Mouse (Mus musculus): ENCODE results near the gene Zw10. TPM values are rescaled to one million over a fixed set of nuclear protein-coding genes. Genes with fewer than 3 reads are reported as not detected.

Gene Zw10
- total RNA-seq, 2 experiments from 2014 or later = 14.3 to 17.5 TPM

DNA sequence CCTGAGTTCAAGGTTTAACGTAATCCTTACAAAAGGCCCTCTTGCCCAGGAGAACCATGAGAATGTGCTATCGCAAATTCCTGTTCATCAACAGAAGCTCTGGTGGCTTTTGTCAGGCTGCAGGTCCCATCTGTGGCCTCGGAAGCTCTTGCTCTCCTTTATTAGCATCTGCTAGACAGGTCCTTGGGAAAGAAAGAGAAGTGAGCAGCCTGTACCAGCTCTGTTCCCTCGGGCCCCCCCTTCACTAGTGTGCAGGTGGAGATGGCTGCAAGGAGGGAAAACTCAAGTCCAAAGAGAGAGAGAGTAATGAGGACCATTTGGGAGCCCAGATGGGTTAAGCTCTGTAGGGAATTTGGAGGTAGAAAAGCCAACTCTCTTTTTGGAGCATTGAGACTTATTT lies 64.3 kb downstream of the Zw10 start:
- no peak for DNase-seq (ENCODE audit: extremely low spot score in 1 of 2, low spot score in 2 of 2)
- intact Hi-C loops (cut with DNase I) = no loop called here

DNA sequence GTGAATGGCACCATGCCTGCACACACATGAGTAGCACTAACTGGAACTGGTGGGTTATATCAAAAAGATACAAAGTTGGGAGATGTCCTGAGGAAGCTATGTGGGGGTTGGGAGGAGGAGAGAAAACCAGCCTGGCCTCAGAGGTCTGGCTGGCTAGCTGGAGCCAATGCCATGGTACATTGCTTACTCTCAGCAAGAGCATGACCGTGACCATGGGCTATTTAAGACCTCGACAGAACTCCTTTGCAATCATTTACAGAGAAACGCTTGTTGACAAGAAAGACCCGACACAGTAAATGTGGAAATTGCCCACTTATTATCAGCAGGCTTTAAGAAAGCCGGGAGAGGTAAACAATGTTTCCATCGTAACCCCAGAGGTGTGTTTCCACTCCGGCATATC lies 70.3 kb downstream of the Zw10 start:
- no peak for DNase-seq (ENCODE audit: extremely low spot score in 1 of 2, low spot score in 2 of 2)
- intact Hi-C loops (cut with DNase I) = no loop called here

Other genes starting within 250 kb of the Zw10 start
- gene Zbtb16, start 219.4 kb upstream of the Zw10 start, total RNA-seq (2021) = 10 to 100 TPM; 32.2 to 47.0 TPM
- gene Htr3a, start 144.5 kb upstream of the Zw10 start, total RNA-seq (2021) = 1 to 10 TPM; 3.5 to 4.1 TPM
- gene Htr3b, start 90.6 kb upstream of the Zw10 start, total RNA-seq (2021) = not detected
- gene Usp28, start 70.2 kb upstream of the Zw10 start, total RNA-seq (2021) = 10 to 100 TPM; 43.2 to 52.2 TPM
- under 1 TPM; 0.30 to 0.69 TPM for gene Tmprss5, start 25.6 kb downstream of the Zw10 start, total RNA-seq (2021)
- not detected for gene Gm4894, start 194.9 kb downstream of the Zw10 start, total RNA-seq (2021)